Mouse (Mus musculus): ENCODE measurements around the gene Rhbdd1. TPM values are rescaled to one million over a fixed set of nuclear protein-coding genes. Genes with fewer than 3 reads are reported as not detected.

The Rhbdd1 gene
- polyA plus RNA-seq, 1 experiment from 2014 or later, result 4.6 TPM

DNA sequence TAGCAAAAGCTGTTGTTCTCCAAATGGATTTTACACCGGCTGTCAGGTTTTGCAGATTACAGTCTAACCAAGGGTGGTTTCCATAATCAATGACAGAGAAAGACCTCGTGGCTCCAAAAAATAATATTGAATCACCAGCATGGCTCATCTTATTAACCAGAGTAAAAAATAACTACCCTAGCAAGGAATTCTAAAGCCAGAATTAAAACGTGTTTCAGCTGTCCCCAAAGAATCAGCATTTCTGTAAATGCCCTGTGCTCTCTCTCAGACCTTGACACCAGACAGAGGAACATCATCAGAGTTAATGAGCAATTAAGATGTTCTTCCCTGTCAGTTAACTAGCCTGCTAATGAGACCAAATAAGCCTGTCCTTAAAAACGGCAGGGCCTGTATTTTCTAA is 79.1 kb downstream of the Rhbdd1 start:
- H3K36me3 ChIP-seq (ENCODE audit: control insufficient read depth, insufficient read depth), result no peaks in the 10 kb centered on the region
- H3K27ac ChIP-seq (ENCODE audit: low read length), result no peak overlapping the region
- WGBS, result 22% methylated on average over 4 of the region's 4 CpGs
- H3K27me3 ChIP-seq (replicated peaks; ENCODE audit: control insufficient read depth, insufficient read depth, low read length), result no peaks in the 10 kb centered on the region
- H3K4me3 ChIP-seq (replicated peaks; ENCODE audit: low read length), result no peak overlapping the region
- H3K4me2 ChIP-seq (ENCODE audit: low read length), result no peak overlapping the region
- no peaks in the 10 kb centered on the region for H3K9me3 ChIP-seq (ENCODE audit: control insufficient read depth, low read length)
- no peaks in the 10 kb centered on the region; the same call in 1 of the 2 replicates for H3K4me1 ChIP-seq (replicated peaks; ENCODE audit: control insufficient read depth, insufficient read depth, low read length)
- no peak for ATAC-seq
- no peak overlapping the region for H3K9ac ChIP-seq (replicated peaks; ENCODE audit: low read depth, low read length)

DNA sequence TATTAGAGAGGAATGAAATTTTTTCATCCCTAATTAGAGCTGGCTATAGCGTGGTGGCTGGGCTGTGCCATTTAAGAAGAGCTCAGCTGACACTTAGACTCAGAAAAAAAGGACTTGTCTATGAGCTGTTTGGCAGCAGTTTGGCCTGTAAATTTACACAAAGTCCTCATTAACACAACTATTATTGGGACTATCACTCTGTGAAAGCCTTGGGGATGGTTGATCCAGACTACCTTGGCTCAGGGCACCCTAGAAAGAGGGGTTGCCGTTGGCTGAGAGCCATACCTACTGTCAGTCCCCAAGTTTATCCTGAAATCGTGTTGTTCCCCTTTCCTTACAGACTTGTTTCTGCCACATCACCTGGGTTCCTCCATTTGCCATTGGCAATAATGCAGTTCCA is 91.5 kb downstream of the Rhbdd1 start:
- WGBS, result 32% methylated on average over 3 of the region's 3 CpGs
- H3K27me3 ChIP-seq (replicated peaks; ENCODE audit: control insufficient read depth, insufficient read depth, low read length), result no peaks in the 10 kb centered on the region
- H3K36me3 ChIP-seq (ENCODE audit: control insufficient read depth, insufficient read depth), result no peaks in the 10 kb centered on the region
- H3K4me1 ChIP-seq (replicated peaks; ENCODE audit: control insufficient read depth, insufficient read depth, low read length), result peaks cover 3% of the 10 kb centered on the region
- no peak overlapping the region for H3K4me2 ChIP-seq (ENCODE audit: low read length)
- ATAC-seq, result peak; percentile 57
- H3K27ac ChIP-seq (ENCODE audit: low read length), result no peak overlapping the region
- no peaks in the 10 kb centered on the region for H3K9me3 ChIP-seq (ENCODE audit: control insufficient read depth, low read length)
- no peak overlapping the region for H3K4me3 ChIP-seq (replicated peaks; ENCODE audit: low read length)
- no peak overlapping the region for H3K9ac ChIP-seq (replicated peaks; ENCODE audit: low read depth, low read length)

DNA sequence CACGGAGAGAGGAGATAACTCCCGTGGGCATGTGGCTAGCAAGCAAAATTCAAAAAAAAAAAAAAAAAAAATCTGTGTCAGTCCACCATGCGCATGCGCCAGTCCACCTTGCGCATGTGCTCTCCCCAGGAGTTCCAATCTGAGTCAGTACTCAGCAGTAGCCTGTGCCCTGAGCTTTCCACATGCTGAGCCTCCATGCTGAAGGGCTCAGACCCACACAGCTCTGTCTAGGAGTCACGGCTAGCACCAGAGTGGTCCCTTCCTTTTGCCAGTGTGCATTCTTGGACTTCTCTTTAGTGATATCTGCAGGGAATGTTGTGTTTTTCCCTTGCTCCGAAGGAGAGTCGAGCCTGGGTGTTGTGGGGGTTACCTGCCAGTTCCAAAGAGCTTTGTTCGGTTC is 93.0 kb downstream of the Rhbdd1 start:
- Histone ChIP-seq H3K4me2 (ENCODE audit: low read length) (no peak overlapping the region), H3K4me3 (replicated peaks; ENCODE audit: low read length) (no peak overlapping the region), H3K9ac (replicated peaks; ENCODE audit: low read depth, low read length) (no peak overlapping the region), H3K36me3 (ENCODE audit: control insufficient read depth, insufficient read depth) (no peaks in the 10 kb centered on the region), H3K27me3 (replicated peaks; ENCODE audit: control insufficient read depth, insufficient read depth, low read length) (no peaks in the 10 kb centered on the region), H3K9me3 (ENCODE audit: control insufficient read depth, low read length) (no peaks in the 10 kb centered on the region), H3K4me1 (replicated peaks; ENCODE audit: control insufficient read depth, insufficient read depth, low read length) (peaks cover 3% of the 10 kb centered on the region), H3K27ac (ENCODE audit: low read length) (no peak overlapping the region)
- WGBS, result 93% methylated on average over 9 of the region's 9 CpGs
- ATAC-seq, result no peak

DNA sequence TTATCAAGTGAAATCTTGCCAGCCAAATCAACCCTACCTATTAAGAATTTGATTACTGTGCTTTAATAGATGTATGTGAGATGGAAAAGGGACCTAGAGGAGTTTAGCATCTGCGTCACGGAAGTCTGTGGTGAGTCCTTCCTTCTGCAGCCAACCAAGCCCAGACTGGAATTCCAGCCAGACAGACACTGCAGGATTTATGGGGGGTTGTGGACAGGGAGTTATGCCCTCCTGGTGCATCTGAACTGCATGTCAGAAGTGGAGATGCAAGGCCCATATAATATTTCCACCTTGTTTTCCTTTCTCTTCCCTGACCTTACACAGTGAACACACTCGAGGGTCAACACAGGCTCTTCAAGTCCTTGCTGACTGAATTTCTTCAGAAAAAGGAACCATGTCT is 94.3 kb downstream of the Rhbdd1 start:
- Histone ChIP-seq H3K4me2 (ENCODE audit: low read length) (no peak overlapping the region), H3K9me3 (ENCODE audit: control insufficient read depth, low read length) (no peaks in the 10 kb centered on the region), H3K4me1 (replicated peaks; ENCODE audit: control insufficient read depth, insufficient read depth, low read length) (peaks cover 3% of the 10 kb centered on the region), H3K27me3 (replicated peaks; ENCODE audit: control insufficient read depth, insufficient read depth, low read length) (no peaks in the 10 kb centered on the region), H3K36me3 (ENCODE audit: control insufficient read depth, insufficient read depth) (no peaks in the 10 kb centered on the region), H3K9ac (replicated peaks; ENCODE audit: low read depth, low read length) (no peak overlapping the region), H3K27ac (ENCODE audit: low read length) (no peak overlapping the region), H3K4me3 (replicated peaks; ENCODE audit: low read length) (no peak overlapping the region)
- no peak for ATAC-seq
- 78% methylated on average over 3 of the region's 3 CpGs for WGBS

DNA sequence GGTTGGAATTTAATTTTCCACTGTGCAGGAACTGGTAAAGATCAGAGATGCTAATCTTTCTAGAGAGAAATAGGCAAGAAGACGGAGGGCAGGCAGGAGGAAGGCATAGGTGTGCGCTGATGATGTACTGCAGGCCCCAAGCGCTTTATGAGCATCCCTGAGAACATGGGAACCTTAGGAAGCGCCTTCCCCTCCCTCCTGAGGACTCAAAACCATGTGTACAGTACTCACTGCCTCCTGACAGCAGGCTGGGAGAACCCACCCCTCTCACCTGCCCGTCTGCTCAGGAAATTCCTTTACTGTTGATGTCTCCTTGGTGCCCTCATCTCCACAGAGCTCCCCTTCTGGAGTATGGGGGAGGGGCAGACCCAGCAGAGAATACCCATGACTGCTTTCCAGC is 95.3 kb downstream of the Rhbdd1 start:
- H3K27me3 ChIP-seq (replicated peaks; ENCODE audit: control insufficient read depth, insufficient read depth, low read length), result no peaks in the 10 kb centered on the region
- no peak overlapping the region for H3K4me2 ChIP-seq (ENCODE audit: low read length)
- H3K27ac ChIP-seq (ENCODE audit: low read length), result no peak overlapping the region
- H3K4me3 ChIP-seq (replicated peaks; ENCODE audit: low read length), result no peak overlapping the region
- no peak overlapping the region for H3K9ac ChIP-seq (replicated peaks; ENCODE audit: low read depth, low read length)
- no peaks in the 10 kb centered on the region for H3K9me3 ChIP-seq (ENCODE audit: control insufficient read depth, low read length)
- peaks cover 3% of the 10 kb centered on the region for H3K4me1 ChIP-seq (replicated peaks; ENCODE audit: control insufficient read depth, insufficient read depth, low read length)
- peak; percentile 31; the same call in 1 of the 2 replicates for ATAC-seq
- H3K36me3 ChIP-seq (ENCODE audit: control insufficient read depth, insufficient read depth), result no peaks in the 10 kb centered on the region
- WGBS, result 74% methylated on average over 5 of the region's 5 CpGs

DNA sequence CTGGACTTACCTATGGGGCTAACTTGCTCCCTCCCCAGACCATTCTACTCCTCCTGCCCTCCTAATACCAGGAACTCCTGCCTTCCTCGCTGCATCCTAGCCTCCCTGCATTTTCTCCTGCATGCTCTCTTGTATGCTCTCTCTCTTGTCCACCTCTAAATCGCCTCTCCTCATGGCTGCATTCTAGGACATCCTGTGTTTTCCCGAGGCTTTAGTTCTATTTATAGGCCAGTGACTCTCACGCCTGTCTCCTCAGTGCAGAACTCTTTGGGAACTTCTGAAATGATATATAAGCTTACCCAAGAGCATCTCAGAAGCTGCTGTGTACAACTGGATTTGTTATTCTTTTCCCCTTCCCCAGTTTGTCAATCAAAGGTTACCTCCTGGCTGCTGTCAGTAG is 95.8 kb downstream of the Rhbdd1 start:
- no peak overlapping the region for H3K9ac ChIP-seq (replicated peaks; ENCODE audit: low read depth, low read length)
- no peak overlapping the region for H3K27ac ChIP-seq (ENCODE audit: low read length)
- H3K36me3 ChIP-seq (ENCODE audit: control insufficient read depth, insufficient read depth), result no peaks in the 10 kb centered on the region
- H3K27me3 ChIP-seq (replicated peaks; ENCODE audit: control insufficient read depth, insufficient read depth, low read length), result no peaks in the 10 kb centered on the region
- no peak overlapping the region for H3K4me3 ChIP-seq (replicated peaks; ENCODE audit: low read length)
- H3K9me3 ChIP-seq (ENCODE audit: control insufficient read depth, low read length), result no peaks in the 10 kb centered on the region
- peaks cover 5% of the 10 kb centered on the region for H3K4me1 ChIP-seq (replicated peaks; ENCODE audit: control insufficient read depth, insufficient read depth, low read length)
- no peak for ATAC-seq
- 82% methylated on average over 4 of the region's 4 CpGs for WGBS
- no peak overlapping the region for H3K4me2 ChIP-seq (ENCODE audit: low read length)

DNA sequence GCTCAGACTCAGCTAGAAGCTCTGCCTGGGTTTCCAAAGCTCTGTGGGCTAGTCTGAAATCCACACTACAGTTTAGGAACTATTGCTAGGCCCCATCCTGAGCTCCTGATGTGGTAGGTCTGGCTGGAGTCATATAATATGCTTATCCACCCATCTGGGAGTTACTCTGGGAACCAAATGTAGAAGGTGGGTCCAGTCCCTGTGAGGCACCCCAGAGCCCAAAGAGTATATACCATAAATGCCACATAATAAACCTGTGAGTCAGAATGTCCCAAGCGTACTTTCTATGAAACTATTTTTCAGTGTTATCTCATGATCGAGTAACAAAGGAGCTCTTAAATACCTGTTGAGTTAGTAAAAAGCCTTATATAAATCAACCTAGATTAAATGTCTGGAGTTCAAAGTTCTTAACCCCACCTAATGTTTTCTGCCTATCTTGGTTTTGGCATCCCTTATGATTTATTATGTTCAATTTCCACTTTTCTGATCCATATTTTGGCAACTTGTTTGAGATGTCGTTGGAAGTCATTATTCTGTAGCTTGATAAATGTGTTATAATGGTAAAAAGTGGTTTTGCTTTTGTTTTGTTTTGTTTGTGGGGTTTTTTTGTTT is 98.3 kb downstream of the Rhbdd1 start:
- no peak overlapping the region for H3K4me3 ChIP-seq (replicated peaks; ENCODE audit: low read length)
- no peaks in the 10 kb centered on the region for H3K9me3 ChIP-seq (ENCODE audit: control insufficient read depth, low read length)
- H3K9ac ChIP-seq (replicated peaks; ENCODE audit: low read depth, low read length), result no peak overlapping the region
- no peaks in the 10 kb centered on the region for H3K27me3 ChIP-seq (replicated peaks; ENCODE audit: control insufficient read depth, insufficient read depth, low read length)
- 90% methylated on average over 3 of the region's 3 CpGs for WGBS
- no peaks in the 10 kb centered on the region for H3K36me3 ChIP-seq (ENCODE audit: control insufficient read depth, insufficient read depth)
- no peak for ATAC-seq
- H3K4me1 ChIP-seq (replicated peaks; ENCODE audit: control insufficient read depth, insufficient read depth, low read length), result peaks cover 6% of the 10 kb centered on the region; the same call in 1 of the 2 replicates
- H3K27ac ChIP-seq (ENCODE audit: low read length), result no peak overlapping the region
- no peak overlapping the region for H3K4me2 ChIP-seq (ENCODE audit: low read length)

DNA sequence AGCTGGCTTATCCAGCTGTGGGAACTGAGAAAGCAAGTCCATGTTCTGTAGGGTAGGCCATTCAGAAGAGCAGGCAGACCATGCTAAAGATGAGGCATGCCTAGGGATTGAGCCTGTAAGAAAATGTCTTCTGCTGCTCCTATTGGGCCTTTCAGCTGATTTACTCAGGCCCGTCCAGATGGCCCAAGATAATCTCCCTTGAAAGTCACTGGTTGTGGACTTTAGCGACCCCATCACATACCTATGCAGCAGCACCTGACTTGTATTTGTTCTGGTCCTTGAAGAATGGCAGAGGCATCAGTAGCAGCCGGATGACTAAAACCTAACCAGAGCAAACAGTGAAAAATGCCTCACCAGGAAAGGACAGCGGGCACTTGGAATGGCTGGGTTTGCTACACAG is 99.4 kb downstream of the Rhbdd1 start:
- Histone ChIP-seq H3K27ac (ENCODE audit: low read length) (no peak overlapping the region), H3K27me3 (replicated peaks; ENCODE audit: control insufficient read depth, insufficient read depth, low read length) (no peaks in the 10 kb centered on the region), H3K4me1 (replicated peaks; ENCODE audit: control insufficient read depth, insufficient read depth, low read length) (peaks cover 6% of the 10 kb centered on the region; the same call in 1 of the 2 replicates), H3K9me3 (ENCODE audit: control insufficient read depth, low read length) (no peaks in the 10 kb centered on the region), H3K36me3 (ENCODE audit: control insufficient read depth, insufficient read depth) (no peaks in the 10 kb centered on the region), H3K4me3 (replicated peaks; ENCODE audit: low read length) (no peak overlapping the region), H3K9ac (replicated peaks; ENCODE audit: low read depth, low read length) (no peak overlapping the region), H3K4me2 (ENCODE audit: low read length) (no peak overlapping the region)
- ATAC-seq, result no peak
- WGBS, result 86% methylated on average over 4 of the region's 4 CpGs

DNA sequence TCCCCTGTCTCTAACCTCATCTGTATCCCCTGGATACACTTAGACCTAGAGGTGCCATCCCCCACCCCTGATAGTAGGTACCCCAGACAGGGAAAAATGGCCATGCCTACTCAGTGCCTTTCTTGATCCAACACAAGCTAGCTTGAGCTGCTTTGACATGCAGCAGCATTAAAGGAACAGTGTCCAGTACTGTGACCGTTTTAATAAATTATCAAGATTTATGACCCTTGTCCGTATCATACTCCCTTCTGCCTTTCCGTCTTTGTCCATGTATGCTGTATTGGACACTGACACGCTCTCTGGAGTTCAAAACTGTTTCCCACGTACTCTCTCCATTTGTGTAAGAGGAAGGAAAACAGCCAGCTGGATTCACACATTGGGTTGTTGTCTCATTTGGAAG is 111.5 kb downstream of the Rhbdd1 start:
- H3K27ac ChIP-seq (ENCODE audit: low read length), result no peak overlapping the region
- peaks cover under 1% of the 10 kb centered on the region for H3K4me1 ChIP-seq (replicated peaks; ENCODE audit: control insufficient read depth, insufficient read depth, low read length)
- no peak overlapping the region for H3K4me3 ChIP-seq (replicated peaks; ENCODE audit: low read length)
- no peaks in the 10 kb centered on the region for H3K36me3 ChIP-seq (ENCODE audit: control insufficient read depth, insufficient read depth)
- no peaks in the 10 kb centered on the region for H3K9me3 ChIP-seq (ENCODE audit: control insufficient read depth, low read length)
- WGBS, result 90% methylated on average over 5 of the region's 5 CpGs
- no peak overlapping the region for H3K4me2 ChIP-seq (ENCODE audit: low read length)
- no peaks in the 10 kb centered on the region for H3K27me3 ChIP-seq (replicated peaks; ENCODE audit: control insufficient read depth, insufficient read depth, low read length)
- ATAC-seq, result no peak
- no peak overlapping the region for H3K9ac ChIP-seq (replicated peaks; ENCODE audit: low read depth, low read length)

DNA sequence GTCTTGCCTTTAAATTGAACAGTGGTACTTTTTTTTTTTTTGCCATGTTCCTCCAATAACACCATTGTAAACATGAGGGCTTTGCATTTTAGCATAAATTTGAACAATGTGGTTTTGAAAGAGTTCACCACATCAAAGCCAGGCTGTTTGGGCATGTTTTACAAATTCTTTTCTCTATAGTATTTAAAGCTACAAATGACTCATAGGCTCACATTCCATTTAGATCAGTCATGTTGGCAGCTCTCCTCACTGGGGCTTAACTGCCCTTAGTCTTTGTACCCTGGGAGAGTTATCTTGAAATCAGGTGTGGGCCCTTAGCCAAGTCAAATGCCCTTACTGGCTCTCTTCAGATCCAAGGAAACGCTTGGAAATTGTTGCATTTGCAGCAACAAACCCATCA is 112.8 kb downstream of the Rhbdd1 start:
- Histone ChIP-seq H3K4me1 (replicated peaks; ENCODE audit: control insufficient read depth, insufficient read depth, low read length) (peaks cover 9% of the 10 kb centered on the region), H3K4me2 (ENCODE audit: low read length) (no peak overlapping the region), H3K4me3 (replicated peaks; ENCODE audit: low read length) (no peak overlapping the region), H3K9me3 (ENCODE audit: control insufficient read depth, low read length) (no peaks in the 10 kb centered on the region), H3K36me3 (ENCODE audit: control insufficient read depth, insufficient read depth) (no peaks in the 10 kb centered on the region), H3K27ac (ENCODE audit: low read length) (no peak overlapping the region), H3K9ac (replicated peaks; ENCODE audit: low read depth, low read length) (no peak overlapping the region), H3K27me3 (replicated peaks; ENCODE audit: control insufficient read depth, insufficient read depth, low read length) (no peaks in the 10 kb centered on the region)
- peak; percentile 55 for ATAC-seq
- WGBS, result 12% methylated on average over 1 of the region's 1 CpGs

Measured in forebrain, embryonic 16.5 days (tissue).